Mouse (Mus musculus): ENCODE results near the gene Dusp16. TPM values are rescaled to one million over a fixed set of nuclear protein-coding genes. Genes with fewer than 3 reads are reported as not detected.
"Not testable (repeated sequence)": the region's sequence is repeated elsewhere in the genome, so short reads cannot be mapped to it uniquely, and the experiment has no call there.

Gene Dusp16
- total RNA-seq, 1 experiment from 2014 or later: 20.3 TPM

DNA sequence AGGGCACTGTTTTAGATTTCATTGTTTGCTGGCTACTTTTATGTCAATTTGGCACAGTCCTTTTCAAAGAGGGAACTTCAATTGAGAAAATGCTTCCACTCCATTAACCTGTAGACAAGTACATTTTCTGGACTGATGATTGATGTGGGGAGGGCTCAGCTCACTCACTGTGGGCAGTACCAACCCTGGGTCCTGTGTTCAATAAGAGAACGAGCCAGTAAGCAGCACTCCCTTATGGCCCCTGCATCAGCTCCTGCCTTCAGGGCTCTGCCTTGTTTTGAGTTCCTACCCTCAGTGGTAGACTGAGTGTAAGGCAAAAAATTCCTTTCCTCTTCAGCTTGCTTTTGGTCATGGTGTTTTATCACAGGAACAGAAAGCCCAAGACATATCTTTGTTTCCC is 78.5 kb downstream of the Dusp16 start:
- no peak for ATAC-seq (ENCODE audit: extremely low read depth, insufficient number of reproducible peaks, low FRiP score, poor library complexity, severe bottlenecking)

DNA sequence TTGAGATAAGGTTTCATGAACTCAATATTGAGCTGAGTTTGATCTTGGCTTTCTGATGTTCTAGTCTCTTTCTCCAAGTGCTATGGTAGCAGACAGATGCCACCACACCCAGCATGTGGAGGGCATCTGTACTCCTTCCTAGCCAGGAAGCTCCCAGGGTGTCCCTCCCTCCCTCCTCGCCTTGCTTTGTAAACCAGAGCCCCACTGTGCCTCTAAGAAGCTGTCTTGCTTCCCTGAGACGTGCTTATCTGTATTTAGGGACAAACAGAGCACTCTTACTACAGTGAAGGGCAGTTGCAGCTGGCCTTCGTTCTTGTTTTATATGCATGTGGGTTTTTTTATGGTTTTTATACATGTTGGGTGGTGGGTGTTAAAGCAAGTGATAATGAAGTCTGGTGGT is 79.1 kb downstream of the Dusp16 start:
- no peak for ATAC-seq (ENCODE audit: extremely low read depth, insufficient number of reproducible peaks, low FRiP score, poor library complexity, severe bottlenecking)

DNA sequence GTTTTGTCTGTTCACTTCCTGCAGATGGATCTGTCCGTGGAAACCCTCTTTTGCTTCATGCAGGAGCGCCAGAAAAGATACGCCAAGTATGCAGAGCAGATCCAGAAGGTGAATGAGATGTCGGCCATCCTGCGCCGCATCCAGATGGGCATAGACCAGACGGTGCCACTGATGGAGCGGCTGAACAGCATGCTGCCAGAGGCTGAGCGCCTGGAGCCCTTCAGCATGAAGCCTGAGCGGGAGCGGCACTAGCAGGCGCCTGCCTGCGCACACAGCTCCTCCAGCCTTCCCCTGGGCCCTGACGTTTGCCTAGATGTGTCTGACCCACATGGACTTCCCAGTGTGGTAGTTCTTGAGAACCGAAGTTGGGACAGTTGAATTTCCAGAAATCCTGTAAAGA is 82.4 kb downstream of the Dusp16 start:
- ATAC-seq (ENCODE audit: extremely low read depth, insufficient number of reproducible peaks, low FRiP score, poor library complexity, severe bottlenecking): no peak

DNA sequence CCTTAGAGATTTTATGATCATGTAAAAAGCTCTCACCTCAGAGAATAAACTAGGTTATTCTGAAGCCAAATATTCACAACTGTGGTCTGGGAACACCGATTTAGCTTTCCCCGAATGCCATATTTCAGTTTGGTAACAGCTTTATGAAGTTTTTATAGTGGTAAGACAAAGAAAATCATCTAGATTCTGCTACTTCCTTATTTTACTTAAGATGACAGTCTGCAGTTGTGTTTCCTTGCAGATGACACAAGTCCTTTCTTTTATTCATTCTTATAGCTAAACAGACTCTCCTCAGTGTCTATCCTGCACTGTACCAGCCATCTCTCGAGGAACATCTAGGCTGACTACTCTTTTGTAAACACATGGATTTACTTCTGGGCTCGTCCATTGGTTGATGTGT is 86.0 kb downstream of the Dusp16 start:
- ATAC-seq (ENCODE audit: extremely low read depth, insufficient number of reproducible peaks, low FRiP score, poor library complexity, severe bottlenecking): no peak

DNA sequence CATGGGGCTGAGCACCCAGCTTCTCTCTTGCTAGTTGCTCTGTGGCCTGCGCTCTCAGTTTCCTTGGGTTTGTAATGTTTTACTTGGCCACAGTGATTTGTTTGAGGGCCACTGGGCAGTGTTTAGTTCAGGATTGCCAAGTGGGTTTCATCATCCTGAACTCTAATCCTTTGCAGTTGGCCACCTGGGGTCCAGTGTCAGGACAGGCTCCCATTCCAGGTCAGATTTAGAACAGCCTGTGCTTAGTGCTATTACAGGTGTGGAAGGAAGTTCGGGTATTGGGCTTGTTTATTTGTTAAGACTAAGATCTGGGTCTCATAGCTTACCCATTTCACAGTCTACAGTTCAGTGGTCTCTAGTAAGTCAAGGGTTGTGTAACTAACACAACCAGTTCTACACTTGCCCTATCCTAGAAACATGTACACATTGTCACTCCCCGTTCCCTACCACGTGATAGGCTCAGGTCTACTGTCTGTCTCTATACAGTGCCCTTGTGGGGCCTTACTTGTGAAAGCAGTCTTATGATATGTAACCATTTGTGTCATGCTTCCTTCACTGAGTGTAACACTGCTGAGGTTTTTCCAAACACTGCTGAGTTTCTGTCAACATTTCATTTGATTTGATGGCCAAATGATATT is 89.3 kb downstream of the Dusp16 start:
- ATAC-seq (ENCODE audit: extremely low read depth, insufficient number of reproducible peaks, low FRiP score, poor library complexity, severe bottlenecking): no peak

DNA sequence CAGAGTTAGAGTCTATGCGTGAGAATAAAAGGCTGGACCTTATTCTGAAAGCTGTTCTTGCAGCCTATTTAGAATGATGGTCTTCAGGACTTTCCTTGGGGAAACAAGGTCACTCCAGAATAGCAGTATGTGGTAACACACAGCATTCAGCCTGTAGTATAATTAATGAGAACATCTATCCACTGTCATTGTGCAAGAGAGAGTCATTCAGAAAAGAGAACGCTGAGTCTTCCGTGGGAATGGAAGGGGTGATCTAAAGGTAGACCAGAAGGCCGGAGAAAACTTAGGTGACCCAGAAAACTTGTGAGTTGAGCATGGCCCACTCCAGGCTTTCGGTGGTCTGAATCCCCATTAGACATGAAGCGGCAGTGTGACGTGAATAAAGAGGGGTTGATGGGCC is 90.2 kb downstream of the Dusp16 start:
- no peak for ATAC-seq (ENCODE audit: extremely low read depth, insufficient number of reproducible peaks, low FRiP score, poor library complexity, severe bottlenecking)

DNA sequence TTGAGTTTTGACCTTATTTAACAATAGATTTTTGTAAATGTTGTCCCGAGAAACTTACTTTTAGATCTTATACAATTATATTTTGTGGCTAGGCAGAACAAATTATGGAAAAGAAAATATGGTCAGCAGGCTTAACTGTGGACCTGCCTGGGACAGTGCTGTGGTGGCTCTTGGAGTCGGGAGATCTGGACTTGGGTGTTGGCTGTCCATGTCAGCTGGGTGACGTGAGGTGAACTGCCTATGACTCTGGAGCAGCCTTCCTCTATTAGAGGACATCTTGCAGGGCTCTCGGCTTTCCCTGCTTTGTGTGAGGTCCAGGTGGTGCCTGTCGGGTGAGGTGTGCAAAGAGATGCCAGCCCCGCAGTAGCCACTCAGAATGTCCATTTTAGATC is 91.2 kb downstream of the Dusp16 start:
- ATAC-seq (ENCODE audit: extremely low read depth, insufficient number of reproducible peaks, low FRiP score, poor library complexity, severe bottlenecking): no peak

DNA sequence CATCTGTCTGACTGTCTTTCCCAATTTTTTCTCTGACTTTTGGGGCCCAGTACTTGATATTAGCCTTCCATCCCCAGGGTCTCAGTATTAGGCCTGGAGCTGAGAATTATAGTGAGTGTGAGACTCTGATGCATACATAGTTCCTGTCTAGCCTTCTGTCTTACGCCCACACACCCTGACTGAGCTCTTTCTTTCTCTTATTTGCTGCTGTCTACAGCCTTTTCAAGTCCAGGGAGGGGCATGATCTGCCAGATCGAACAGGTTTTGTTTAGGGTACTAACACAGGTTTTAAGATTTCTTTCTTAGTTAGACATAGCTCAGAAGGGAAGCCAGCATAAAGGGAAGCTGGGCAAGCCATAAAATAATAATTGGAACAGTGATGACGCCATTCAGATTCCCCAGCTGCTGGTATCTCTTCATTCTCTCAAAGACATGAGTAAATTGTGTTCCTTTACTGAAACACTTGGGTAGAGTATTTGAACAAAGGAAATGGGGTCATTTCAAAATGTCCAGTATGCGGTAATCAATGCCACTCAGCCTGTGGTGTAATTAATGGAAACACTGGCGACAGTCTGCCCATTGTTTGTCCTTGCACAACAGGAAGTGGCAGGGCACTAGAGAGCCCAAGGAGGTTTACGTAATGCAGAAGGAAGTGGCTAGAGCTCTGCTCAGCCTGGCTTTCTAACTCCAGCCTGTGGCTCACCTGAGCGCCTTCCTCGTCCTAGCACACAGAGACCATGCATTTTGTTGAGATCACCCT is 91.8 kb downstream of the Dusp16 start:
- peak; percentile 97 for ATAC-seq (ENCODE audit: extremely low read depth, insufficient number of reproducible peaks, low FRiP score, poor library complexity, severe bottlenecking)

DNA sequence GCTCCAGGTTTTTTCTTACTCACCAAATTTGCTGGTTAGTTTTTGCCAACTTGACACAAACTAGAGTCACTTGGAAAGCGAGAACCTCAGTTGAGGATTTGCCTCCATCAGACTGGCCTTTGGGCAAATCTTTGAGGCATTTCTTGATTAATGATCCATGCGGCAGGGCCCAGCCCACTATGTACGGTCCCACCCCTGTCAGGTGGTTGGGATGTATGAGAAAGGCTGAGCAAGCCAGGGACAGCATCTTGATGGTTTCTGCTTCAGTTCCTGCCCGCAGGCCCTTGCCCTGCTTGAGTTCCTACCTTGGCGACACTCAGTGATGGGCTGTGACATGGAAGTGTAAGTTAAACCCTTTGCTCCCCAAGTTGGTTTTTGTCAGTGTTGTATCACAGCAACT is 94.2 kb downstream of the Dusp16 start:
- no peak for ATAC-seq (ENCODE audit: extremely low read depth, insufficient number of reproducible peaks, low FRiP score, poor library complexity, severe bottlenecking)

DNA sequence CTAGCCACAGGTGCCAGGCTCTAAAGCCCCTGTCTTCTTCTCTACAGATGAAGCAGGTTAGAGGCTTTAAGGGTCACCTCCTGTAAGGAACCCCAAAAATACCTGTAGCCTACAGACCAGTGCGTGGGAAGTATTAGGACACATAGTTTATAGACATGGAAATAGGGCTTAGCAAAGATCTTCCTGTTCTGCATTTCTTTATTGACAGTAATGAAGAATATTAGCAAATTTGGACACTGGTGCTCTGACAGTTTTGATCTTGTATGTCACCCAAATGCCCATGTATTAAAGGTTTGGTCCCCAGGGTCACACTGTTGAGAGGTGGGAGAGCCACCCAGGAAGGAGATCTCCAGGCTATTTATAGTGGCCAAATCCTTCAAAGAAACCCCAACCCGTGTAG is 95.9 kb downstream of the Dusp16 start:
- no peak for ATAC-seq (ENCODE audit: extremely low read depth, insufficient number of reproducible peaks, low FRiP score, poor library complexity, severe bottlenecking)

DNA sequence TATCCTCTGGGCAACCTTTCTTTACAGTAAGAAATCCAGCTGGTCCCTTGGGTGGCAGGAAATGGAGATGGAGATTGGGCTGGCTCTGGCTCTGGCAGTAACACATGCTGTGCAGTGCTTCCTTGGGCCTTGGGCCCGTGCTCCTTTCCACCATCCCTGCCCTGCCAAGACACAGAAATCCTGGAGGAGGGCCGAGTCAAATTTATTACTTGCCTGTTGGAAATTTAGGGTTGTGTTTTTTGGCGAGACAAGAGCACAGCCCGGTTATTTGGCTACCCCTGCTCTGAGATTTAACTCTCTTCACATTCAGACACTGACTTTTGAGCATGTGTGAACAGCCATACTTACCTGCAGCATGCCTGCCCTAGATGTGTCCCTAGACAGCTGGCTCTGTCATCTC is 96.3 kb downstream of the Dusp16 start:
- no peak for ATAC-seq (ENCODE audit: extremely low read depth, insufficient number of reproducible peaks, low FRiP score, poor library complexity, severe bottlenecking)

DNA sequence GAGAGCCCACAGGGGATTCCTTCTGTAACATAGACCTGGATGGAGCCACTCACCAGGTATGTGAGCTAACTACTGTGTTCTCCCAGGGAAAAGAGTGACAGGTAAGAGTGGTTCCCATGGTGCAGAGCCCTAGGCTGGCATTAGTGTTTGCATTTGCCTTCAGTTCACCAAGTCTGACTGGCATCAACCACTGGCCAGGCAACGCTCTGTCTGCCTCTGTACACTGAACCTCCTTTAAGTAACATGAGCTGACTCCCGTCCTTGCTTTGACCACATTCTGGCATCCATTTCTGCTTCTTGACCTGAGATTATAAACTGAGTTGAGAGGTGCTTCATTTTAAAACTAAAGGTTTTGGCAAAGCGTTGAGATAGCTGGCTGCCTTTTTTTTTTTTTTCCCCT is 96.8 kb downstream of the Dusp16 start:
- no peak for ATAC-seq (ENCODE audit: extremely low read depth, insufficient number of reproducible peaks, low FRiP score, poor library complexity, severe bottlenecking)

DNA sequence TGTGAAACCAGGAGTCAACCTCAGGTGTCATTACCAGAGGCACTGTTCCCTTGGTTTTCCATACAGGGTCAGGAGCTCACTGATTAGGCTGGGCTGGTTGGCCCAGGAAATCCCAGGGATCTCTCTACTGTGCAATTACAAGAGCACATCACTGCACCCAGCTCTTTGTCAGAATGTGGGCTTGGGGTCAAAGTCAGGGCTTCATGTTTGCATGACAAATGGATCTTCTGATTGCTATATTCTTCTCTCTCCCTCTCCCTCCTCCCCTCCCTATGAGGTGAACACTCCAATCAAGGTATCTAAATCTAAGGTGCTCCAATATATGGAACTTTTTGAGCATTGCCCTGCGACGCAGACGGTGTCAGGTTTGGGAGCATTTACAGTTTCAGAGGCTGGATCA is 97.4 kb downstream of the Dusp16 start:
- no peak for ATAC-seq (ENCODE audit: extremely low read depth, insufficient number of reproducible peaks, low FRiP score, poor library complexity, severe bottlenecking)

DNA sequence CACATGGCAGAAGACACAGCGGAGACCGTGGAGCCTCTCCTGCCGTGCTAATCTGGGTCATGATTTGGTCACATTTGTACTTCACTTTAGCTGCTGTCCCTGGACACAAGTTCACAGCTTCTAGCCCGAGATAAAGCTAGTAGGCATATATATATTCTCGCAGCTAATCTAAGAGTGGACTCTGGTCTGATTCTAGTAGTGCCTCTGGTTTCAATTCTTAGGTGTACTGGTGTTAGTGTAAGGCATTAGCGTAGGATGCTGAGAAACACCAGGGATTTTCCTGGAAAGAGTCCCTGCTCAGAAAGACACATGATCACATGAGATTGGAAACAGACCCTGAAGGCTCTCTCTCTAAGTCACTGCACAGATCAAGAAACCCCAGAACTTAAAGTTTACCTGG is 97.9 kb downstream of the Dusp16 start:
- ATAC-seq (ENCODE audit: extremely low read depth, insufficient number of reproducible peaks, low FRiP score, poor library complexity, severe bottlenecking): no peak

DNA sequence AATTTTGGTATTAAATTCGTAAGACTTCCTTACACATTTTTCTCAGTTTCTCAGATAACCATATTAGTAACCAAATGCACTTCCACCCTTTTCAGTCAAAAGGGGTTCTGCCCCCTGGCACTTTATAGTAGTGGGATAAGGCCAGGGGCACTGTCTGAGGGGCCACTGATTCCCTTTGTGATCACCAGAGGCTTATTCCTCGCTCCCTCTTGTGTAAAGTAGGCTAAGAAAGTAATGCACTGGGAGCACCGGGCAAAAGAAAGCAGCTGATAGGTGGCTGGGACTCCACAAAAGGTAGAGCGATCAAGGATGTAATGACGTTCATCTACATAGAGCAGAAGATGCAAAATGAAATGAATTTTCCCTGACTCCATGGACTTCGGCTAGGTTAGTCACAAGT is 106.9 kb downstream of the Dusp16 start:
- ATAC-seq (ENCODE audit: extremely low read depth, insufficient number of reproducible peaks, low FRiP score, poor library complexity, severe bottlenecking): no peak

DNA sequence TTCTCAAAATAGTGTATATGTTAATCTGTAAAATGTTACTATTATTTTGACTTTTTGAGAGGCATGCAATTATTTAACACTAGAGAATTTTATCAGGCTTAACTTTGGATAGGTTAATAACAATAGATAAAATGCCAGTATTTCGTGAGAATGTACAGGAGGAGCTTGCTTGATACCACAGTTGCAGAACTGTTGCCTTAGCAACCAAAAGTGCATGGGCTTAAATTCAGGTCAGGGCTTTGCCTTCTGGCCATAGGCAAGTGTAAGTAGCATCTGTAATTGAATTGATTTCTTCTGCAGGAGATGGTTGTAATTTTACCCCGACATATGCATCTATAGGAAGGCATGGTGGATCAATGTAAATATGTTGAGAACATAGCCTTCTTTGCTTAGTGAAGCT is 107.4 kb downstream of the Dusp16 start:
- no peak for ATAC-seq (ENCODE audit: extremely low read depth, insufficient number of reproducible peaks, low FRiP score, poor library complexity, severe bottlenecking)

DNA sequence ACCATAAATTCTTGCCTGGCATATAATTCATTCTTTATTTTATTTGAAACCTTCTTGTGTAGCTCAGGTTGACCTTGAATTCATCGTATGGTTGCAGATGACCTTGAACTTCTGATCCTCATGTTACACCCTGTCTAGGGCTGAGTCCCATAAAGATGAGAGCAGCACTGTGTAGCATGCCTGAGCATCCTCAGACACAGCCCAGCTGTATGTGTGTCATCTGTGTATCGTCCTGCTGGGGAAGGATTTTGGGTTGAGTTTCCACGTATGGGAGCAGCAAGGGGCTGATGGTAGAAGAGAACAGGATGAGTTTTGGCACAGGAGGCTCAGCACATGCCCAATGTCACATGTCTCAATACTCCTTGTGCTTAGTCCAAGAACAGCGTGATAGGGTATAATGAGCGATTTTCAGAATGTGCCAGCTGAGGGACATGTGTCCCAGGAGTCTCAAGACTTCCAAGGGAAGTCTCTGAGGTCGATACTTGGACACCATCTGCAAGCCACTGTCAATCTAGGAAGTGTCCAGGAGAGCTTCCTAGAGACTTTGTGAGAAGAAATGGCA is 108.0 kb downstream of the Dusp16 start:
- ATAC-seq (ENCODE audit: extremely low read depth, insufficient number of reproducible peaks, low FRiP score, poor library complexity, severe bottlenecking): no peak

DNA sequence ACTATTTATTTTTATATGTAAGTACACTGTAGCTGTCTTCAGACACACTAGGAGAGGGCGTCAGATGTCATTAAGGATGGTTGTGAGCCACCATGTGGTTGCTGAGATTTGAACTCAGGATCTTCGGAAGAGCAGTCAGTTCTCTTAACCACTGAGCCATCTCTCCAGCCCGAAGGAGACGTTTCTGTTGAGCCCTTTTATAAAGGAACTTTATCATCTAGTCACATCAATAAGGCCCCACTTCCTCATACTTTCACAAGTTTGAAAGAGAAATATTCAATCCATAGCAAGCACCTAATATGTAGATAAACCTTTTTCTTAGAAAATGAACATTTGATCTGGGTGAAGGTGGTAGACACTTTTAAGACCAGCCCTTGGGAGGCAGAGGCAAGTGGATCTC is 113.1 kb downstream of the Dusp16 start:
- ATAC-seq (ENCODE audit: extremely low read depth, insufficient number of reproducible peaks, low FRiP score, poor library complexity, severe bottlenecking): not testable (repeated sequence)

DNA sequence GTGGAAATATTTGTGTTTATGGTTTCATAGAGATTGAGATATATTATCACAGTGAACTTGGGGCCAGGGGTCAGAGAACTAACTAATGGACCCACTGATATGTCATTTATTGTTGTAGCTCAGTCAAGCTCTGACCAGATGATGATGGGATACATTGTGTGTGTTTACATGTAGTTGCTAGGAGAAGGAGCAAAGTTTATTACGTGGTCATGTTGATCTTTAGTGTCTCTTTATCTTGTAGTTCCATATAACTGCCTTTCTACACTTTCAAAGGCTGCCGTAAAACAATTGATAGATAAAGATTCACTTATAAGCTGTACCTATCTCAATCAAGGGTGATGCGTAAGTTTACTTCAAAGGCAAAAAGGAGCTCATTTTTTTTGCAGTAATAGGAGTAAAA is 114.4 kb downstream of the Dusp16 start:
- ATAC-seq (ENCODE audit: extremely low read depth, insufficient number of reproducible peaks, low FRiP score, poor library complexity, severe bottlenecking): no peak

DNA sequence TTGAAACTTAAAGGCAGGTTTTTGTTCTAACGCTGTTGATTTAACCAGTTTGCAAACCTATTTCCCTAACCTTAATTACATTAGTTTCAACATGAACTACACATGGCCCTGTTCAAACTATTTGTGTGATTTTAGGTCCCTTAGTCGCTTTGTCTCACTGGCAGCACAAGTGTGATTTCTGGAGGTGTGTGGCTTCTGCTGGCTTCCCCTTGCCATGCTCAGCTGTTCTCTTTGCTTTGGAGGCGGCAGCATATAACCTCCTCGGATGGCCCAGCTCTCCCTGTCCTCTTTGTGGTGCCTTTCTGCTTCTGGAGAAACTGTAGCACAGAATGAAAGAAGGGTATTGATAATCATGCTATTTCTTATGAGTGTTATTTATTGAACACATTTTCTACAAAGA is 114.9 kb downstream of the Dusp16 start:
- no peak for ATAC-seq (ENCODE audit: extremely low read depth, insufficient number of reproducible peaks, low FRiP score, poor library complexity, severe bottlenecking)

DNA sequence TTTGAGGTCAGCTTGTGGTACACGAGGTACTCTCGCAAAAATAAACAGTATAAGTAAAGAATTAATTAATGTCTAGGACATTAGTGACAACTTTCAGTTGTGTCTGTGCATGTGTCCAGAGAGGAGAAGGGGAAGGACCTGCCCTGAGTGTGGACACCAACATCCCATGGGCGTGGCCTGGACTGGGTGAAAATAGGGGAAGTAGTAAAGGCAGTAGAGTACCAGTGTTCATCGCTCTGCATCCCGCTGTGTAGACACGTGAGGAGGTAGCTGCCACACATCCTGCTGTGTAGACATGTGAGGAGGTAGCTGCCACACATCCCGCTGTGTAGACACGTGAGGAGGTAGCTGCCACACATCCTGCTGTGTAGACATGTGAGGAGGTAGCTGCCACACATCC is 118.7 kb downstream of the Dusp16 start:
- peak; percentile 97 for ATAC-seq (ENCODE audit: extremely low read depth, insufficient number of reproducible peaks, low FRiP score, poor library complexity, severe bottlenecking)
